Mouse (Mus musculus) common myeloid progenitor, adult 5-6 weeks (primary cell): ENCODE data around the gene Nos3. TPM values are rescaled to one million over a fixed set of nuclear protein-coding genes. Genes with fewer than 3 reads are reported as not detected.

ENCODE experiments used
- ATAC-seq: replicated peaks from 2 replicates; pipeline ENCODE4 v1.8.0; 2016; ENCODE audit warnings: low read depth, mild to moderate bottlenecking, moderate TSS enrichment, inconsistent platforms; ENCODE audit not compliant: poor library complexity, severe bottlenecking
- total RNA-seq: library from RNA; stranded (forward); fragments of 200-1000, 187-1606 nt; gene quantifications from 2 replicates; pipeline ENCODE4 v1.2.3, GENCODE M21; 2017

Nos3 gene
- total RNA-seq, 1 experiment from 2014 or later, result 0.05 TPM

DNA sequence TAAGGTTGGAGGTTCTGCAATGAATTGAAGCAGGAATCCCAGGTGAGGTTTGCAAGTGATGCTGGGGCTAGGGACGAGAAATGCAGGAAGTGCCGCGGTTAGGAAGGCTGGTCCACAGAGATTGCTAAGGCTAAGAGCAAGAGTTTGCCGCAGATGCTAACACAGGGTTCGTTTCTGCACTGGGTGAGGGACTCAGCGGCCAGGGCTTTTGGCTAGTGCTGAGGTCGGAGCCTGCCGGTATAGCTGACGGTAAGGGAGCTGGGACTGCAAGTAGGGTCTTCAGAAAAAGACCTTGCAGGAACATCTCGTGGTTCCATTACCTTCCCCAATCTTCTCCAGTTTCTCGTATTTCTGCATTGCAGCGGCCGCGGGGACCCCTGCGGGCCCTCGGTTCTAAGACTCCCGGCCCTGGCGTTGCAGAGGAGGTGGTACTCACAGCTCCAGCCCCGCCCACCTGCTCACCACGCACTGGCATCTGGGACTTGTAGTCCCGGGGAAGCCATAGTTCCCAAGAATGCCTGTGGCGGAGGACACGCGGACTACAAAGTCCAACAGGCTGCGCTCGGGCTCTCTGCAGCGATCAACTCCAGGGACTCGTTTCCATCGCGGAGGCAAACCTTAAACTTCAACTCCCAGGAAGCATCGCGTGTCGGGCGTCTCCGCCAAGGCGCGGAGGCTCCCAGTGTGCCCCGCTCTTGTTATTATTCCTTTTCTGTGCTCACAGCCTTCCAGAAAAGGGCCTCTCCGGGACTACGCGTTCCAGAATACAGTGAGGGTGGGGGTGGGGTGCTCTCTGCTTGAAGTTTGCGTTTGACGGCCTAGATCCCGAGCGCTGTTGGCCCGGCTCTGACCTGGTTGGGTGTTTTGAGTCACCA, 58.8 kb downstream of the Nos3 start, which contains the start of the genes Cdk5 and Slc4a2:
TSS of gene Cdk5 (minus strand) at position 402 of the 875 bp plus-strand sequence.
TSS of gene Slc4a2 (plus strand) at position 709 of the 875 bp plus-strand sequence.
- peak; percentile 90 for ATAC-seq

DNA sequence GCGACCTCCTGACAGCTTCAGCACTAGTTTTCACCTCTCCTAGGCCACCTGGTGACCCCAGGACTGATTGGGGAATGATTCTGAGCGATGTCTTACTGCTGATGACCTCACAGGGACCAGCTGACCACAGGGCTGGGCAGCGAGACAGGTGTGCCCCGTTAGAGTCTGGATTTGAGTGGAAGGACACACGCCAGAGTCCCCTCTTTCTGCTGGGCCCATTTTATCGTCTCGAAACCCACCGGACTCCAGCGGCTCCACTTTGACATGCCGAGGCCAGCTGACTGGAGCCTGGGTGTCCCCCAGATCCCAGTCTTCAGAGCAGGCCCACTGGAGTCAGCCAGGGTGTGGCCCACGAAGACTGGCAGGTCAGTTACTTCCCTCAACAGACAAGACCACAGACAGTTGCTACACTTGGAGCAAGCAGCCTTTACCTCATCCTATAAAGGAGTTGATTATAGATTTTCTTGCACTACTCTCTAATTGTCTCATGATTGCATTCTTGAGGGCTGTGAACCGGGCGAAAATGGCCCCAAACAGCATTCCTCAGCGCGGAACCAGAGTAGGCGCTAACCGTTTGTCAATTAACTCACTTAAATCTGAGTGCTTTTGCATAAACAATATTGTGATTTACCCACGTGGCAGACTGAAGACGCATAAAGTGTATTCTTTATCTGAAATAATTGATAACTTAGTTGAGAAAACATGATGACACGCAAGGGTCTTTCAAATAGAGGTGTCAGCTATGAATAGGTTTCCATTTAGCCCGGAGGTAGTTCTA, 59.6 kb downstream of the Nos3 start:
- ATAC-seq, result no peak

DNA sequence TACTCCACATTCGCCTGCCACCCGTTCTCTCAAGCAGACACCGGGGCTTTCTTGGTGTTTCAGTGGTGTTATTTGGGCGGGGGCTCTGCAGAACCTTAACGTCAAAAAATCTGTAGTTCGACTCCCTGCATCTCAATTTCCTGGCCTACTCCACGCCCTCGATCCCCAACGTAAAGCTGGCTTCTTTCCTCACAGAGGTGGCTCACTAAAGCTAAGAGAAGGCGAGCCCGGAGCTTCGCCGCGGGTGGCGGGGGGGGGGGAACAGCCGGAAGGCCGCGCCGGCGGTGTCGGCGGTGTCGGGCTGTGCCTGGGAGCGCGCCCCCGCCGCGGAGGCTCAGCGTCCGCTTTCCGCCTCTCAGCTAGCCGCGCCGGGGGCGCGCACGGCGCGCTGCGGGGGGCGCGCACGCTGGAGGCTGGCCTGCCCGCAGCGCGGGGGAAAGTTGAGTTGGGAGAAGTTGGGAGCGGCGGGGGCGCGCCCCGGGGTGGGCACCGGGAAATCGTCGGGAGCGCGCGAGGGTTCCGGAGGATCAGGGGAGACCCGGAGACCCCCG, 60.3 kb downstream of the Nos3 start:
- ATAC-seq, result no peak; the same call in 1 of the 2 replicates

DNA sequence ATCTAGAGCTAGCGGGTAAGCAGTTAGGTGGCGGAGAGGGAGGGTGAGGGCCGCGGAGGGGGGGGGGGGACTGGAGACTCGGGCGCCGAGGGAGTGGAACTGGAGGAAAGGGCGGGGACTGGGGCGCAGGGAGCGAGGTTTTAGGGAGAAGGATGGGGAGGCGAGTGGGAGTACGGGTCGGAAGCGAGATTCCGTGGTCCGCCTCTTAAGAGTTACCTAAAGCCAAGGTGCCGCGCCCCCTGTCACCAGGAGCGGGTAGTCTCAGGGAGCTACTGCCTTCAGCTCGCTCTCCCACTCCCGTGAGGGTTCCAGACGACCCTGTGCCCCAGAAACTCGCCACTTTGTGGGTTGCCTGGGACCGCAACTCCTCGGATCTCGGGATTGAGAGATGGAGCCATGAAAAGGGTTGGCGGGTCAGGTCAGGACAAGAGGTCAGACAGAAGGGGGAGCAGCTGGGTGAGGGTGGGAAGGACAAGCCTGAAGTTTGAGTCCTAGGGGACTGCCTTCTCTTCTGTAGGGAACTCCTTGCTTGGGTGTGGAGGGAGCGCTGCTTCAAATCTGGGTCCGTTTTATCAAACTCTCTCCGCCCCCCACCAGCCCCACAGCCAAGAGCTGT, 60.9 kb downstream of the Nos3 start:
- ATAC-seq, result peak; percentile 14; the same call in 1 of the 2 replicates

DNA sequence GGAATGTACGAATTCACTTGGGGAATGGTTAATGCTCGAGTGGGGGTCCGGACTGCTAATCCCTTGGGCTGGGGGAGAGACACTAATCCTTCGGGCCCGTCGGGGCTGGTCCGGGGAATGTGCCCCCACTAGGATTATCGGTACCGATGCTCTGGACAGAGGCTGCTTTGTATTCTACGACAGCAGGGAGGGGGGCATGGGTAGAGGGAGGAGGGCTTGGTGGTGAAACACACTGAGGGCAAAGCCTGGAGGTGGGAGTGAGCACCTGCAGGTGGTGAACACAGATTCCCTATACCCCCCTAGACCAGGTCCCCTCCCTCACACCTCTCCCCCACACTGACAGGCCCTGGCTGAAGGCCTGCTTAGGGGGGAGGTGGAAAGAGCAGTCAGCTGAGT, 61.4 kb downstream of the Nos3 start:
- no peak for ATAC-seq

DNA sequence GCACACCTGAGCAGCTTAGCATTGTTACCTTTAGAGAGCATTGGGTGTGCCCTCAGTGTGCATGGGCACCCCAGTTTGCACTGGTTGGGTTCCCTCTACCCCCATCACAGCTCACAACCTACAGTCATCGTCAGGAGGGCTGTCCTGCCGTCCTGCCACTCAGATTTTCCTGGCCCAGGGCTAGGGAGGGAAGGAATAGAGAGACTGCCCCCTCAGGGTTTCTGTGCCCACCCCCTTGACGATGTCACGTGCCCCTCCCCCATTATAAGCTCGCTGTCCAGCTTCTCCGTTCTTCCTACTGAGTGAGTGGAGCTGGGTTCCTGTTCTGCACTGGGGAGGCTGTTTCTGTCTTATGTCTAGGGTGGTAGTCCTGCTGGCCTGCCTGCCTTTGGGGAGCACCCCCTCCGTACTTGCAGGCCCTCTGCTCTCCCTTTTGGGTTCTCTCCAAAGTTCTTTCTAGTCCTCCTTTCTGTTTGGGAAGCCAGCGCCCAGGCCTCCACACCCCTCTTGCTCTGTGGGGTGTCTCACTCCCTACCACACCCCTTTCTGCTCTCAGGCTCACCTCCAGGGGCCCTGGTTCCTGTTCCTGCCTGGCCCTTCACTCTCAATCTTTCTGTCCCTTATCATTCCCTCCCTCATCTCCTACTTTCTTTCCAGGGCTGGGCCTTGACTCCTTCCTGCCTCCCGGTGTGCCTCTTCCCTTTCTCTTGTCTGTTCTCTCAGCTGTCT, 62.1 kb downstream of the Nos3 start:
- ATAC-seq, result no peak

DNA sequence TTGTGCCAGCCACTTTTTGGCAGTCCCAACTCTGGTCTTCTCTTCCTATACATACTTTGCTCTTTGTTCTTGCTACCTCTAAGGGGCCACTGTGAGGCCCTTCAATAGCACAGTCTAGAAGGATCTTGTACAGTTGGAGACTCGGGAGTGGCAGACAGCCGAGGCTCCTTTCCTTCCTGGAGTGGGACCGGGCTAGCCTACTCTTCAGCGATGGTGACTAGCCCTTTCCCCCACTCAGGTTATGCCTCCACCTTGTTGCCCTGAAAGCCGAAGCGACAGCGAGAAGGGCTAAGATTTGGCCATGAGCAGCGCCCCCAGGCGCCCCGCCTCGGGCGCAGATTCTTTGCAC, 62.6 kb downstream of the Nos3 start:
- ATAC-seq, result no peak

DNA sequence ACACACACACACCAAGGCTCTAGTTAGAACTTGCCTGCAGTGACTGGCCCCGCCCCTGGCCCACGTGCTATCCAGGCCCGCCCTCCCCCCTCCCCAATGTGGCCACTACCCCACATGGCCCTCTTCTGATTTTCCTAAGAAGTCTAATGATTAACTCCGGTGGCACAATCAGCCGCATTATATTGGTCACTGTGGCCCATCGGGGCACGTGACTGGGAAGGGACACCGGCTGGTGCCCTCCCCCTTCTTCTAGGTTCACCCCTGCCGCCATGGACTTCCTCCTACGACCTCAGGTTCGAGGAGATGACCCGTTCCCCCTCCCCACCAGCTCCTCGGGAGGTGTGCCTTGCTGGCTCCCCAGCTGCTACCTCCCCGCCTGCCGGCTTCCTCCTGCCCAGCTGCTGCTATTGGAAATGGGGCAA, 63.4 kb downstream of the Nos3 start:
- ATAC-seq, result no peak

DNA sequence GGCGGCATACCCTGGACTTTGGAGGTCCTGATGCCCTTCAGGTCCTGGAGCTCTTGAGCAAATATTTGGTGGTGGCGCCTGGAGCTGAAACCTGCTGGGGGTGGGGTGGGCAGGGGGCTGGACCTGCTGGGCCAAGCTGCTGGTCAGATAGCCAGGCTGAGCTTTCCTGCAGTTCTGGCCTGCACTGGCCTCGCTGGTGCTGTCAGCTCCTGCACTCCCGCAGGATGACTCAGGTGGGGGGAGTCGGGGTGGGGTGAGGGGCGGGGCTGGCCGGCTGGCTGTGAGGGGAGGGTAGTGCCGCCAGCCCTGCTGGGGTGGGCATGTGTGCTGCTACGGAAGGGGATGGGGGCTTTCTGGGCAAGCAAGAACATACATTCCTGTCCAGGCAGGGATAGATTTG, 64.0 kb downstream of the Nos3 start:
- ATAC-seq, result no peak

DNA sequence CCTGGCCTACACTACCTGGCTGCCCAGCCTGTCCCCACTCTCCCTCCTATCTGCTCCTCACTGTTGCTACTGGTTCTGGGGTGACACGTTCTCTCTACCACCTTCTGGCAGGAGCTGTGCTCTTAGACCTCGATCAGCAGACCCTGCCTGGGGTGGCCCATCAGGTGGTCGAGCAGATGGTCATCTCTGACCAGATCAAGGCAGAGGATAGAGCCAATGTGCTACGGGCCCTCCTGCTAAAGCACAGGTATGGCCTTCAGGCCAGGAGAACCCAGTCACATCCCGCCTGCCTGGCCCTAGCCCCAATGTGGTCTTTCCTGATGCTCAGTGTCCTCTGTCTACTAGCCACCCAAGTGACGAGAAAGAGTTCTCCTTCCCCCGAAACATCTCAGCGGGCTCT, 69.4 kb downstream of the Nos3 start:
- no peak for ATAC-seq

Other genes with a start within 250 kb of the Nos3 start
- gene Nupl2, start 199.8 kb upstream of the Nos3 start, total RNA-seq, result 7.1 and 8.2 TPM in 2 replicates
- 0.41 and 0.49 TPM in 2 replicates for gene Kcnh2, start 13.2 kb upstream of the Nos3 start, total RNA-seq
- 0.78 and 4.5 TPM in 2 replicates for gene Atg9b, start 27.3 kb downstream of the Nos3 start, total RNA-seq
- gene Abcb8, start 28.9 kb downstream of the Nos3 start, total RNA-seq, result 11.5 and 32.2 TPM in 2 replicates
- gene Asic3, start 48.6 kb downstream of the Nos3 start, total RNA-seq, result not detected in 2 replicates
- 13.9 and 14.3 TPM in 2 replicates for gene Cdk5, start 58.7 kb downstream of the Nos3 start, total RNA-seq
- gene Slc4a2, start 59.0 kb downstream of the Nos3 start, total RNA-seq, result 18.9 and 35.9 TPM in 2 replicates
- 19.0 and 30.9 TPM in 2 replicates for gene Fastk, start 80.5 kb downstream of the Nos3 start, total RNA-seq
- gene Tmub1, start 83.0 kb downstream of the Nos3 start, total RNA-seq, result 9.1 and 9.5 TPM in 2 replicates
- gene Agap3, start 87.4 kb downstream of the Nos3 start, total RNA-seq, result 23.6 and 35.8 TPM in 2 replicates
- gene Gbx1, start 162.4 kb downstream of the Nos3 start, total RNA-seq, result not detected in 2 replicates
- 0.69 TPM in 1 of 2 replicates, not detected in the other for gene Asb10, start 176.2 kb downstream of the Nos3 start, total RNA-seq
- not detected in 2 replicates for gene 4931409K22Rik, start 192.0 kb downstream of the Nos3 start, total RNA-seq
- 107 and 119 TPM in 2 replicates for gene Abcf2, start 212.7 kb downstream of the Nos3 start, total RNA-seq
- gene Chpf2, start 221.9 kb downstream of the Nos3 start, total RNA-seq, result 12.3 and 13.3 TPM in 2 replicates